Mouse (Mus musculus) embryonic fibroblast, embryonic 13.5 days (primary cell): Measurements from ENCODE around the gene Cnbd2.

Experiments
- CTCF ChIP-seq: IDR thresholded peaks from 2 replicates; pipeline ENCODE4 v1.5.1; 2011; ENCODE audit warnings: mild to moderate bottlenecking, control low read depth, low read length, moderate library complexity, borderline replicate concordance; ENCODE audit not compliant: insufficient read depth
- POLR2A ChIP-seq: IDR thresholded peaks from 2 replicates; pipeline ENCODE4 v1.6.1; 2011; ENCODE audit warnings: low read depth, mild to moderate bottlenecking, control low read depth, low read length, moderate library complexity

DNA sequence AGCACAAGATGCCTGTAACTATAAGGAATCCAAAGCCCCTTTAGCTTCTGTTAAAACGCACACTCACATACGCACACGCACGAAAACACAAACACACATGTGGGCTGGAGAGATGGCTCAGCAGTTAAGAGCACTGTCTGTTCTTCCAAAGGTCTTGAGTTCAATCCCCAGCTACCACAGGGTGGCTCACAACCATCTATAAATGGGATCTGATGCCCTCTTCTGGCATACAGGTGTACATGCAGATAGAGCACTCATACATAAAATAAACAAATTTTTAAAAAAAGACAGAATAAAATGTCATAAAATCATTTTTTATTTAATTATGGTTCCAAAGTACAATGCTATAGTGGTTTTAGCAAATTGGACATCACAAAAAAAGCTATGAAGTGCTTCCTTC lies 82.2 kb downstream of the Cnbd2 start:
- TF ChIP-seq POLR2A (no peak), CTCF (no peak)
